Mouse (Mus musculus): ENCODE measurements around the gene Dcps. TPM values are rescaled to one million over a fixed set of nuclear protein-coding genes. Genes with fewer than 3 reads are reported as not detected.
"Not testable (repeated sequence)": the region's sequence is repeated elsewhere in the genome, so short reads cannot be mapped to it uniquely, and the experiment has no call there.

Dcps gene
- polyA plus RNA-seq, 1 experiment from 2014 or later, result 98.4 TPM

GRCm38 (mm10) chr9:35161721-35162120 is 14.1 kb downstream of the Dcps start:
- WGBS, result 78% methylated on average over 7 of the region's 7 CpGs
- peaks cover 8% of the 10 kb centered on the region; the same call in 1 of the 2 replicates for H3K36me3 ChIP-seq (ENCODE audit: insufficient read depth, low read length)
- ATAC-seq (ENCODE audit: low FRiP score, low TSS enrichment), result no peak
- H3K27me3 ChIP-seq (ENCODE audit: insufficient read depth, low read length), result no peaks in the 10 kb centered on the region
- no peak overlapping the region for H3K27ac ChIP-seq (ENCODE audit: low read length)
- no peaks in the 10 kb centered on the region for H3K9me3 ChIP-seq (ENCODE audit: low read length)
- no peak overlapping the region for H3K4me2 ChIP-seq (replicated peaks; ENCODE audit: low read depth, low read length)
- H3K4me3 ChIP-seq (ENCODE audit: low read length), result no peak overlapping the region
- no peak overlapping the region for H3K9ac ChIP-seq (replicated peaks; ENCODE audit: low read length)
- H3K4me1 ChIP-seq (ENCODE audit: insufficient read depth, low read length), result peaks cover 13% of the 10 kb centered on the region

- H3K9me3 ChIP-seq (ENCODE audit: low read length), result no peaks in the 10 kb centered on the region
- peaks cover 9% of the 10 kb centered on the region for H3K4me1 ChIP-seq (ENCODE audit: insufficient read depth, low read length)
- ATAC-seq (ENCODE audit: low FRiP score, low TSS enrichment), result no peak
- H3K4me2 ChIP-seq (replicated peaks; ENCODE audit: low read depth, low read length), result no peak overlapping the region
- no peak overlapping the region for H3K4me3 ChIP-seq (ENCODE audit: low read length)
- no peak overlapping the region for H3K27ac ChIP-seq (ENCODE audit: low read length)
- 48% methylated on average over 2 of the region's 2 CpGs for WGBS
- no peak overlapping the region for H3K9ac ChIP-seq (replicated peaks; ENCODE audit: low read length)
- H3K36me3 ChIP-seq (ENCODE audit: insufficient read depth, low read length), result peaks cover 8% of the 10 kb centered on the region; the same call in 1 of the 2 replicates
- no peaks in the 10 kb centered on the region for H3K27me3 ChIP-seq (ENCODE audit: insufficient read depth, low read length)
These were observed 15.2 kb downstream of the Dcps start for GRCm38 (mm10) chr9:35160662-35161061.

GRCm38 (mm10) chr9:35158477-35158876 is 17.4 kb downstream of the Dcps start:
- no peak overlapping the region for H3K27ac ChIP-seq (ENCODE audit: low read length)
- H3K9me3 ChIP-seq (ENCODE audit: low read length), result no peaks in the 10 kb centered on the region
- H3K4me2 ChIP-seq (replicated peaks; ENCODE audit: low read depth, low read length), result no peak overlapping the region
- no peak overlapping the region for H3K4me3 ChIP-seq (ENCODE audit: low read length)
- peaks cover 8% of the 10 kb centered on the region; the same call in 1 of the 2 replicates for H3K36me3 ChIP-seq (ENCODE audit: insufficient read depth, low read length)
- 64% methylated on average over 3 of the region's 3 CpGs for WGBS
- no peak overlapping the region for H3K9ac ChIP-seq (replicated peaks; ENCODE audit: low read length)
- ATAC-seq (ENCODE audit: low FRiP score, low TSS enrichment), result no peak
- H3K4me1 ChIP-seq (ENCODE audit: insufficient read depth, low read length), result peaks cover 7% of the 10 kb centered on the region; the same call in 1 of the 2 replicates
- no peaks in the 10 kb centered on the region for H3K27me3 ChIP-seq (ENCODE audit: insufficient read depth, low read length)

GRCm38 (mm10) chr9:35156862-35157261 is 19.0 kb downstream of the Dcps start:
- ATAC-seq (ENCODE audit: low FRiP score, low TSS enrichment), result peak; percentile 10; the same call in 1 of the 2 replicates
- Histone ChIP-seq H3K9ac (replicated peaks; ENCODE audit: low read length) (no peak overlapping the region), H3K4me1 (ENCODE audit: insufficient read depth, low read length) (peaks cover 7% of the 10 kb centered on the region; the same call in 1 of the 2 replicates), H3K4me3 (ENCODE audit: low read length) (no peak overlapping the region), H3K36me3 (ENCODE audit: insufficient read depth, low read length) (no peaks in the 10 kb centered on the region), H3K27ac (ENCODE audit: low read length) (no peak overlapping the region), H3K9me3 (ENCODE audit: low read length) (no peaks in the 10 kb centered on the region), H3K27me3 (ENCODE audit: insufficient read depth, low read length) (no peaks in the 10 kb centered on the region), H3K4me2 (replicated peaks; ENCODE audit: low read depth, low read length) (no peak overlapping the region)
- WGBS, result 63% methylated on average over 4 of the region's 4 CpGs

GRCm38 (mm10) chr9:35156002-35156710 is 19.7 kb downstream of the Dcps start:
- Histone ChIP-seq H3K27ac (ENCODE audit: low read length) (no peak overlapping the region), H3K9ac (replicated peaks; ENCODE audit: low read length) (no peak overlapping the region), H3K9me3 (ENCODE audit: low read length) (no peaks in the 10 kb centered on the region), H3K27me3 (ENCODE audit: insufficient read depth, low read length) (no peaks in the 10 kb centered on the region), H3K4me2 (replicated peaks; ENCODE audit: low read depth, low read length) (no peak overlapping the region), H3K4me3 (ENCODE audit: low read length) (no peak overlapping the region), H3K4me1 (ENCODE audit: insufficient read depth, low read length) (peaks cover 4% of the 10 kb centered on the region; the same call in 1 of the 2 replicates), H3K36me3 (ENCODE audit: insufficient read depth, low read length) (no peaks in the 10 kb centered on the region)
- ATAC-seq (ENCODE audit: low FRiP score, low TSS enrichment), result peak; percentile 29; the same call in 1 of the 2 replicates
- WGBS, result 87% methylated on average over 5 of the region's 5 CpGs

GRCm38 (mm10) chr9:35152923-35153322 is 22.9 kb downstream of the Dcps start:
- H3K4me1 ChIP-seq (ENCODE audit: insufficient read depth, low read length), result peaks cover 3% of the 10 kb centered on the region; the same call in 1 of the 2 replicates
- WGBS, result 100% methylated on average over 1 of the region's 1 CpGs
- no peaks in the 10 kb centered on the region for H3K9me3 ChIP-seq (ENCODE audit: low read length)
- no peaks in the 10 kb centered on the region for H3K27me3 ChIP-seq (ENCODE audit: insufficient read depth, low read length)
- no peak for ATAC-seq (ENCODE audit: low FRiP score, low TSS enrichment)
- no peak overlapping the region for H3K9ac ChIP-seq (replicated peaks; ENCODE audit: low read length)
- no peak overlapping the region for H3K27ac ChIP-seq (ENCODE audit: low read length)
- H3K4me3 ChIP-seq (ENCODE audit: low read length), result no peak overlapping the region
- H3K4me2 ChIP-seq (replicated peaks; ENCODE audit: low read depth, low read length), result no peak overlapping the region
- H3K36me3 ChIP-seq (ENCODE audit: insufficient read depth, low read length), result no peaks in the 10 kb centered on the region

- not testable (repeated sequence) for ATAC-seq (ENCODE audit: low FRiP score, low TSS enrichment)
These were observed 27.0 kb downstream of the Dcps start for GRCm38 (mm10) chr9:35148822-35149221.

GRCm38 (mm10) chr9:35147261-35147660 is 28.6 kb downstream of the Dcps start:
- H3K9me3 ChIP-seq (ENCODE audit: low read length); H3K27me3 ChIP-seq (ENCODE audit: insufficient read depth, low read length); H3K4me1 ChIP-seq (ENCODE audit: insufficient read depth, low read length); H3K4me2 ChIP-seq (replicated peaks; ENCODE audit: low read depth, low read length); H3K9ac ChIP-seq (replicated peaks; ENCODE audit: low read length); H3K4me3 ChIP-seq (ENCODE audit: low read length); H3K27ac ChIP-seq (ENCODE audit: low read length); ATAC-seq (ENCODE audit: low FRiP score, low TSS enrichment); H3K36me3 ChIP-seq (ENCODE audit: insufficient read depth, low read length): not testable (repeated sequence)
- 96% methylated on average over 14 of the region's 14 CpGs for WGBS

More at GRCm38 (mm10) chr9:35148822-35149221, 27.0 kb downstream of the Dcps start:
- H3K4me3 ChIP-seq (ENCODE audit: low read length); H3K36me3 ChIP-seq (ENCODE audit: insufficient read depth, low read length); H3K4me1 ChIP-seq (ENCODE audit: insufficient read depth, low read length); H3K9me3 ChIP-seq (ENCODE audit: low read length); H3K27ac ChIP-seq (ENCODE audit: low read length); H3K27me3 ChIP-seq (ENCODE audit: insufficient read depth, low read length); H3K9ac ChIP-seq (replicated peaks; ENCODE audit: low read length); H3K4me2 ChIP-seq (replicated peaks; ENCODE audit: low read depth, low read length): not testable (repeated sequence)

GRCm38 (mm10) chr9:35145829-35146228 is 30.0 kb downstream of the Dcps start:
- Histone ChIP-seq H3K27ac (ENCODE audit: low read length) (no peak overlapping the region), H3K27me3 (ENCODE audit: insufficient read depth, low read length) (no peaks in the 10 kb centered on the region), H3K9me3 (ENCODE audit: low read length) (no peaks in the 10 kb centered on the region), H3K4me2 (replicated peaks; ENCODE audit: low read depth, low read length) (no peak overlapping the region), H3K36me3 (ENCODE audit: insufficient read depth, low read length) (0 out of 2 replicates have a peak, but pooled peaks cover 3% of the 10 kb centered on the region), H3K4me3 (ENCODE audit: low read length) (no peak overlapping the region), H3K9ac (replicated peaks; ENCODE audit: low read length) (no peak overlapping the region), H3K4me1 (ENCODE audit: insufficient read depth, low read length) (0 out of 2 replicates have a peak, but pooled peaks cover 2% of the 10 kb centered on the region)
- no peak; the same call in 1 of the 2 replicates for ATAC-seq (ENCODE audit: low FRiP score, low TSS enrichment)
- 86% methylated on average over 1 of the region's 1 CpGs for WGBS

- Histone ChIP-seq H3K9me3 (ENCODE audit: low read length) (no peaks in the 10 kb centered on the region), H3K27me3 (ENCODE audit: insufficient read depth, low read length) (no peaks in the 10 kb centered on the region), H3K36me3 (ENCODE audit: insufficient read depth, low read length) (0 out of 2 replicates have a peak, but pooled peaks cover 3% of the 10 kb centered on the region), H3K27ac (ENCODE audit: low read length) (no peak overlapping the region), H3K4me2 (replicated peaks; ENCODE audit: low read depth, low read length) (no peak overlapping the region), H3K4me1 (ENCODE audit: insufficient read depth, low read length) (0 out of 2 replicates have a peak, but pooled peaks cover 2% of the 10 kb centered on the region), H3K4me3 (ENCODE audit: low read length) (no peak overlapping the region), H3K9ac (replicated peaks; ENCODE audit: low read length) (no peak overlapping the region)
- WGBS, result 79% methylated on average over 9 of the region's 9 CpGs
- peak; percentile 57 for ATAC-seq (ENCODE audit: low FRiP score, low TSS enrichment)
These were observed 30.7 kb downstream of the Dcps start for GRCm38 (mm10) chr9:35145118-35145517.
